Mouse (Mus musculus) adrenal gland, postnatal 14 days (tissue): ENCODE results near the gene Plekha6. TPM values are rescaled to one million over a fixed set of nuclear protein-coding genes. Genes with fewer than 3 reads are reported as not detected.

Experiments used
- DNase-seq: peaks from one replicate; pipeline ENCODE4 v3.0.0; 2021; ENCODE audit warnings: mixed read lengths
- total RNA-seq: library from RNA; stranded (reverse); gene quantifications from 2 replicates; pipeline ENCODE4 v1.2.3, GENCODE M21; 2021

Plekha6 gene
- total RNA-seq, 1 experiment from 2014 or later, result 21.6 TPM

DNA sequence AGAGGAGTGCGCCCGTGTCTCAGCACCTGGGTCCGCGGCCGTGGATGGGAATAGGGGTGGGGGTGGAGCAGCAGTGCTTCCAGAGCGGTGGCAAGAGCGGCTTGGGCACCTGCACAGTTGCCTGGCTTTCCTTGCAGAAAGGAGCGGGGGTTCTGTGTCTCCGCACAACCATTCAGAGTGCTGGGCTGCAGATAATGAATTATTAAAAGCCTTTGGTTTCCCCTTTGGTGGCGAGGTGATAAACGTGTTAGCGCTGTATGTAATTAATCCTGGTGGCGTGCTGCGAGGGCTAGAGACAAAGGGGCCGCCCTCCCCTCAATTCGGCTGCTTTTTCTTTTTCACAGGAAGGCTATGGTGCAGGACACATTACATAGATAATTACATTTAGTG lies 18.7 kb downstream of the Plekha6 start:
- DNase-seq, result no peak

DNA sequence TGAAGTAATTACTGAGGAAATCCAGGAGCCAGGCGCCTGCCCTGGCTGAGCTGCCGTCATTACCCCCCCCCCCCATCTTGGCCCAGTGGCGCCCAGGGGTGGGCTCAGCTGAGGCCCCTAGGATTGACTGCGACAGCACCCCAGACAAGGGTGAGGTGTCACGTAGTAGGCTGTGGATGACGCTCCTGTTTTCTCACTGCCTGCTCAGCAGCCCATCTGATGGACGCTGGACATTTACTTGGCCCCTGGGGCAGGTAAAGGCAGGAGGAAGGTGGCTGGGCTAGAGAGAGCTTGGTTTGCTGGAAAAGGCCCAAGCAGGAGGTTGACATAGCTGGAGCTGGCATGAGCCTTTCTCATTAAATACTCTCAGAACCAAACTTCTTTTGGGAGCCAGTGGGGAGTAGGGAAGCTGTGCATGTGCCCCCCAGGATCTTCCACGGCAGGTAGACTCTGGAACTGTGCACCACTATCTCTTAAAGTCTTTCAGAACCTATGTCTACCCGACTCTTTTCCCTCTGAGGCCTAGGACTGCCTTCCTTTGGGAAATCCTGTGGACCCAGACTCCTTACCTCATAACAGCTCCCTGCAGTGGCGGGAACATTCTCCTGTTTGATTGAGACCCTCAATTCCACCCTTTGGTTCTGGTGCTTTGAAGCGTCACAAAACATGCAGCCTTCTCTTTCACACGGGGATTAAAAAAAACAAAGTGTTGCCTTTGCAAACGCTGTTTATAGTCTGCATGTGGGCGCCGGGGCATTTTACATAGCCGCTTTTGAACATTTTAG lies 19.3 kb downstream of the Plekha6 start:
- no peak for DNase-seq

DNA sequence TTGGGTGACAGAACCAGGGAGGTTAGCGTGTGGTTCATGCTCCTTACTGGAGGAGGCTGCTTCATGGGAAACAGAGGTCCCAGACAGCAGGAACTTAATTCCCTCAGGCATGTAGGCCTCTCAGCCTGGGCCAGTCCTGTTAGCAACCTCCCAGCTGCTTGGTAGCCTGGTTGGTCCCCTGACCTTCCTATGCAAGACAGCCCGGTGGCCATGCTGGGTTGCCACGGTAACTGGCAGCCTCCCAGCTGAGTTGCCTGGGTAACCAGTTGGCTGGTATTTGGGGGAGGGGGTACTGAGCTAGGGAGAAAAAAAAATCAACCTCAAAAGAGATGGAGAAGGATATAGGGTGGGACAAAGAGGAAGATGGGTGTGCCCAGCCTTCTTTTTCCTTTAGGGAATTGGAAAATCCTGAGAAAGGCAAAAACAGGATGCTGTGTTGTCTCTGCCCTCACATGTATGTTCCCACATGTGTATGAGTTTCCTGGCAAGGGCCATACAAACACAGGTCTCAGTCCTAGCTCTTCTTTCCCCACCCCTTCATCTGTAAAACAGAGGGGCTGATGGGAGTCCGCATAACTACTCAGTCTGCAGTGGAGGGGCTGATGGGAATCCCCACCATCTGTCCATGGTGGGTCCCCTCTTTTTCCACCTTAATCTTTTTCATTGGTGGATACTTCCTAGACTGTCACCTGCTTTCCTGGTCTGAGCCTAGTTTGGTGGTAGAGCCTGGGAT lies 24.1 kb downstream of the Plekha6 start:
- no peak for DNase-seq

DNA sequence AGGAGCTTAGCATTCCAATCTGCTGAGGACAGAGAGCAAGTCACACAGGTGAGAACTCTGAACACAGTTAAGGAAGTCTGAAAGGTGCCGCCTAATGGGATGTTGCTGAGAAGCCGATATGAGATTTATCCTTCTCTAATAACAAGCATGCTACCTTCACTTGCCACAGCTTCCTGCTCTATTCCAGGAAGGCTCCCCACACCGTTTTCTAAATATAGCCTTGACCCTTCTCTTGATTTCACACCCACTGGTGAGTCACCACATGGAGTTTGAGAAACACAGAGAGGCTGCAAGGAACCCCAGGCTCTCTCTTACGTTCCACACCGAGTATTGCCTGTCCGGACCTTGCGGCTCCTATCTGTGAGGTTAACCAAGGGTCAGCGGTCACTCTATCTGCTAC lies 24.7 kb downstream of the Plekha6 start:
- DNase-seq, result no peak

DNA sequence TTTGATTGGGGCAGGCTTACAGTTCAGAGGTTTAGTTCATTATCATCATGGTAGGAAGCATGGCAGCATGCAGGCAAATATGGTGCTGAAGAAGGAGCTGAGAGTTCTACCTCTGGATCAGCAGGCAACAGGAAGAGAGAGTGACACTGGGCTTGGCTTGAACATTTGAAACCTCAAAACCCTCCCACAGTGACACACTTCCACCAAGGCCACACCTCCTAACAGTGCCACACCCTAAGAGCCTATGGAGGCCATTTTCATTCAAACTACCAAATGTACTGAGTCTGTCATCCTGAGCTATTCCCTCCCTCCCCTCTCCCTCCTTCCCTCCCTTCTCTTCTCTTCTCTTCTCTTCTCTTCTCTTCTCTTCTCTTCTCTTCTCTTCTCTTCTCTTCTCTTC lies 25.5 kb downstream of the Plekha6 start:
- no peak for DNase-seq

DNA sequence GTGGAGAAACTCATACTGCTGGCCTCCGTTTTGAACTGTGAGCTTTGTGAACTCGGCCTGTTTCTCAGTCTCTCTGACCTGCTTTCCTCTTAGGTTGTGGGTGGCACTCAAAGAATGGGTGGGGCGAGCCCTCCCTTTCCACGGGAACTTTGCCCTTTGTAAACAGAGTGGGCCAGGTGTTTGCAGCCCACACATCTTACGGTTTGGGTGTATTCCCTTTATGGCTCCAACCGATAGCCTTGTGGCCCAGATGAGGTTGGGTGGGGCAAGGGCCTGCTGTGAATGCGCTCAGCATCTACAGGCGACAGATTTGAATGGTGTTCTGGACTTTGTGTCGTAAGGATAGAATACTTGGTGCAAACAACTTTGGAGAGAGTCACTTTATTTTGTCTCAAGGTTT lies 26.5 kb downstream of the Plekha6 start:
- DNase-seq, result no peak

DNA sequence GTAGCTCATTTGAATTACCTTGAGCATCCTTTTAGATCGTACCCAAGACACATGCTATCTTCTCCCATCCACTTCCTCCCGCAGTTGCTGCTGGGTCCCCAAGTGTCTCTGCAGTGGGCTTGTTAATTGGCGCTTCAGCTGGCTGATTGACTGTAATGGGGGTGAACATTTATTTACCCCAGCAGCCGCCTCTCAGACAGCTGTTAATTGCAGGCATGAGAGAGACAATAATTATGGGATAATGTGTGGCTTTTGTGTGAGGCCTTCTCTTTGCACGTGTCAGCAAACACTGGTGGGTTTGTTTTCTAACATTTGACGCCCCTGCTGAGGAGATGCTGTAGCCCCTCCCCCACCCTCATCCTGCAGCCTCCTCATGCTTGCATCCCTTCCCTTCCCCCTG lies 32.2 kb downstream of the Plekha6 start:
- no peak for DNase-seq

DNA sequence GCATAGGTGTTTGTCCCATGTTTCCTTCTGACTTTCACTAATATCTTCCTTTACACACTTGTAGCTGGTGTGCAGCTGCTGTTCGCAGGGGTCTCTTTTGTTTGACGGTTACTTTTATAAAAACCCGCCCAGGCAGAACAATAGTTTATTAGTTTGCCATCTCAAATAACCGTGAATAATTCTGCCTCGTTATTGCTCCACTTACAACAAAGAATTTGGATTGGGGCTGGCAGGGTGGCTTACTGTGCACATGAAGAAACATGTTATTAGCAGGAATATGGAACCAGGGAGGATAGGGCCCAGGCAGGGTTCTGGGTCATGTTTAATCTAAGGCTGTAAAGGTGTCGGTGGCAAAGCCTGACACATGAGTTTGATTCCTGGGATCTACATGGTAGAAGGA lies 33.3 kb downstream of the Plekha6 start:
- DNase-seq, result no peak

DNA sequence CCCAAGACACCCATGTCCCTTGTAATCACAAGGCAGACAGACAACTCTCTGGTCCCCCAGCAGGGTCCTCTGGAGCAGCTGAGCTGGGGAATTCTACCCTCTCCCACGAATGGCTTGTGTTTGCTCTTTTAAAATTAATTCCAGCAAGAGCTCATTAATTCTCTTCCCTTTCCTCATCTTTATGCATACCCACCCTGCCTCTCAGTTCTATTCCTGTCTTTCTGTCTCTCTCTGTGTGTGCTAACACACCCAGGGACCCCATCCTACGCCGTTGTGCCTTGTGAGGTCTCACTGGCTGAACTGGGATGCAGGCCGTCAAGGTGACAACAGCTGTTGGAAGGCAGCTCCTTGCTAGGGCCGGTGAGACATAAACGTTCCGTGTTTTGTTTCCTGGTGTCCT lies 35.7 kb downstream of the Plekha6 start:
- DNase-seq, result no peak

DNA sequence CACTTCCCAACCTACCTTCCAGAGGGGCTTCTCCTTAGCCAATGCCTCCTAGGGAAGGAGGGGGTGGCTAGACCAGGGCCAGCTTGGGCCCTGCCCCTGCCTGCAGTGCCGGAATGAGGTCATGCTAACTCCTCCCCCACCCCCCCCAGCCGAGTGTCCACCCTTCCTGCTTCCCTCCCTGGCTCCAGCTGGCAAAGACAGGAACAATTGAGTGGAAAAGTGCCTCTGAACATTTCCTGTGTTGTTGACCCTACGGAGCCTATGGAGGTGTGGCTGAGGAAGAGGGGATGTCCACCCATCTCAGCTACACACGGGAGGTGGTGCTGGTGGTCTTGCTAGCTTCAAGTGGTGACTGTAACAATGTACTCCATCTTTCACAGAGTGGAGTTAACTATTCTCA lies 37.5 kb downstream of the Plekha6 start:
- DNase-seq, result peak; percentile 47

DNA sequence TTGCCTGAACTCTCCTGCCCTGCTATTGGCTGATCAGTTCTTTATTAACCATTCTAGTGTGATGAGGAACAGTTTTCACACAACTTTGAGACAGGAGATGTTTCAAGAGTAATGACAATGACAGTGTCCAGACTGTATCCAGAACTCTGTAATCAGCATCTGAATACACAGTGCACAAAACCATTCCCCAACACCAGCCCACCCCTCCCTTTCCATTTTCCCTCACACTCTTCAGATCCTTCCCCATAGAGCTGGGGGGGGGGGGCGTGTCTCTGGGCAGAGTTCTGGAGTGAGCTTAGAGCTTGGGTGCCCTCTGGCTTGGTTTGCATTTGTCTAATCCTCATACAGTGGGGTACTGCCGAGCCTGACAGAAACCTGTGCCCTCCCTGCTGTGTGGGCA lies 39.7 kb downstream of the Plekha6 start:
- no peak for DNase-seq

DNA sequence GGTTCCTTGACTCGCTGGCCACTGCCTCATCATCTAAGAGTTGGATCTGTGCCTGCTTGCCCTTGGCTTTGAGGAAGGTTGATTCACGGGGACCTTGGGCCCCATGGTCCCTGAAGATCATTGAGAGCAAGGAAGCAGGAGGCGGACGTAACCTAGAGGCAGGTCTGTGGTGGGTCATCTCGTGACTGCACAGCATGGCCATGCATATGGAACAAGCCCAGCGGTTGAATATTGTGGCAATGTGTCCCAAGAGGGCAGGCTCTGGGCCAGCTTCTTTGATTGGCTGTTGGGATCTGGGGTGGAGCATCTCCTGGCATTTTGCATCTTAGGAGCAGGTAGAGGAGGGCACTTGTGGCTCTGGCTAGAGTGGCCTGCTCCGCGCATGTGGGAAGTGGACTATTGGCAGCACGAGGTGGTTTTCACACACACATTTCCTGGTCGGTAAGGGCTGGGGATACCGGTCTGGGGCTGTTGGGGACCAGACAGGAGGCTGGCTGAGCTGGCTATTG lies 40.4 kb downstream of the Plekha6 start:
- DNase-seq, result peak; percentile 83

DNA sequence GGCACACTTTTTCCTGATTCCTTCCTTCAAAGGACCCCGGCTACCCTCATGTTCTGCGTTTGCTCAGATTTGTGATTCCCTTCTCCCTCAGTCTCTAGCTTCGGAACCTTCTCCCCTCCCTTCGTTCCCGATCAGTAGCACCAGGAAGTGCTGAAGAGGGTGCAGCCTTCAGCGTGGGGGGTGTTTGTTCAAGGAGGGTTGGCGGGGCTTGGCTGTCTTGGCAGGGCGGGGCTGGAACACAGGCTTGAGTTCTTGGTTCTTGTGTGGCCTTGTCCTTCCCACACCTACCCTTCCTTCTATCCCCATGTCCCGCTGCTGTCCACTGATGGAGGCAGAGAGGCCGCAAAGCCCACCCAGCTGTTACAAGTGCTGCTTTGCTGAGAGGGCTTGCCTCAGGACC lies 41.0 kb downstream of the Plekha6 start:
- DNase-seq, result no peak

DNA sequence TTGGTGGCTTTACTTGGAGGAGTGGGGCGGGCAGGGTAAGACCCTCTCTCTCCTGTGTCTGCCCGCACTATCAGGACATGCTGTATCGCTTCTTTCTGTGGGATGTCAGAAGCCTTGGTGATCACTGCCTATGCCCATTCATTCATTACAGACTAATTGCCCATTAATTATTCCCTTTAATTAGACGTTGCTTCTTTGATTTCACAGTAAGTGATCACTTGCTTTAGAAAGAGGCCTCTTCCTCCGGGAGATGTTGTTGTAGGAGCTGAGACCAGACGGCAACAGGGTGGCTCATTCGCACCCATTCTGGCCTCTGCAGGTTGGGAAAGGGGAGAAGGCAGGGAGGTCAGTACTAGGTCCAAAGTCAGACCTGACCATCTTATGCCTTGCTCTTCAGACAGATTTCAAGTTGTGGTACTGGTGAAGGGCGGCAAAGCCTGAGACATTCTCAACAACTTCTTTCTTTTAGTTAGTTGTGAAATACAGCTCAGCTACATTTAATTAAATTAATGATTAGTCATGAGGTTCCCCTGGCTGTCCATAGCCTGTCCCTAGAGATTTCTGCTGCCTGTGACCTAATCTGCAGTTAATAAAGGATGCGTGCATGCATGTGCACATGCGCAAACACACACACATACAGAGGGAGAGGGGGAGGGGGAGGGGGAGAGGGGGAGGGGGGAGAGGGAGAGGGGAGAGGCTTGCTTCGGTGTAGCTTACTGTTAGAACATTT lies 44.2 kb downstream of the Plekha6 start:
- no peak for DNase-seq

DNA sequence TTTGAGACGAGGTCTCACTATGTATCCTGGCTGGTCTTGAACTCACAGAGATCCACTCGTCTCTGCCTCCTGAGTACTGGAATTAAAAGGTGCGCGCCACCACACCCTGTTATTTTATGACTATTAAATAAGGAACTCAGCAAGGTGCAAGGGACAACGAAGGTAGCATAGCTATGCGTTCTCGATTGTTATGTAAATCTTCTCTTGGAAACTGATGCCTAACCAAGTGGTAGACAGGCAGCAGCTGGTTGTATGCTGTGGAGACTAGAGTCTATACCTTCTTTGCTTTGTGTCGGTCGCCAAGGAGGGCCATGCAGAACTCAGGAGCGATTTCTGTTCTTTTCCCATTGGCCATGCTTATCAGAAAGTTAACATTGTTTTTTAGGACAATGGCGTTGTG lies 45.0 kb downstream of the Plekha6 start:
- DNase-seq, result no peak

DNA sequence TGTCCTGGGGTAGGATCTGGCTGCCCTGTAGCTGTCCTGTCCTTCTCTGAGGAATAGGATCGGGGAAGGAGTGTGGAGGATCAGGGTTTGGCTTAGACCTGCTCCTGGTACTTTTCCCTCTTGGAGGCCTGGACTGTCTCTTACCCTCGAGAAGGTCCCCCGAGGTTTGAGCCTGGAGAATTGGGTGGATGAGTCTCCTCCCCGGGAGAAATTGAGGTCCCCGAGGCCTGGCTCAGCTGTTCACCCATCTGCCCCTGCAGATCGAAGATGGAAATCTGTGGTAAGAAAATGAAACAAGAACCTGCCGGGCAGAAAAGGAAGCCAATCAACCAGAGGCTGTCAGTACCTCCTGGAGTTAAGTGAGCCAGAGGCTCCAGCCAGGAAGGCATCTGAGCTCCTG lies 45.5 kb downstream of the Plekha6 start:
- no peak for DNase-seq

DNA sequence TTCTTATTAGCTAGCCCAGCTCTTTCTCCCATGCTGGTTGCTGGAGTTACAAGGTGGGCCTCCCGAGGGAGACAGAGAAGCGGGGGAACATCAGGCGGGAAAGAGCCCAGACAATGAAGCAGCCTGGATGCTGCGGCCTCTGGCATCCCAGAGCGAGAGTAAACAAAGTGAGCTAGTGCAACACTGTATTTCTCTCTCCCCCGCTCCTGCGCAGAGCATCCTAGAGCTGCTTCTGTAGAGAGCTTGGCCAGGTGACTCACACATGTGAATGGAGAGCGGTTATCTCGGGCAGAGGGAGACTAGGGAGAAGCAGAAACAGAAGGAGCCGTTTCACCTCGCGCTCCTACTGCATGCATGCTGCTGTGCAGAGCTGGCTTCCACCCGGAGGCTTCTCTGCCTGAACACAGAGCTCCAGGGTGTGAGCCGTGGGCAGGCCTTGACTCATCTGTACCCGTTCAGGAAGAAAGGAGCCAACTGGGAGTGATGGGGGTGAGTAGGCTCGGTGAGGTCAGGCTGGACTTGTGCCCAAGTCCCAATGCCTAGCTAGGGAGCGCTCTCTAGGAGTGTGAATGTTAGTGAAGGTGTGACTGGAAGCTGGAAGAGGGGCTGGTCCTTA lies 46.0 kb downstream of the Plekha6 start:
- DNase-seq, result peak; percentile 59

DNA sequence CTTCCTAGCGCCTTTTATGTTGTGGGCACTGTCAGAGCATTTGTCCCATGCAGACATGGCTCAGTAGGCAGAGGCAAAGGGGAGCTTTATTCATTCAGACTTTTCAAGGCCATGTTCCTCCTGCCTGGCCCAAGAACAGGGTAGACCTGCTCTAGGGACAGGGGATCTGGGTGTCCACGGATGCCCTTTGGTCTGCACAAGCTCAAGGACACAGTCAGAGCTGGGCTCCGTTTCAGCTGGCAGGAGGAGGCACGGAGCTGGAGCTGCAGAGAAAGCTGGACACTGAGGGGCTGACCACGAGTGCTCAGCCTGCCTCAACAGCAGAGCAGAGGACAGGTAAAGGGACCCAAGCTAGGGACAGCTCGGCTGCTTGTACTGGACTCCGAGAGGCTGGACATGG lies 46.8 kb downstream of the Plekha6 start:
- DNase-seq, result peak; percentile 84

DNA sequence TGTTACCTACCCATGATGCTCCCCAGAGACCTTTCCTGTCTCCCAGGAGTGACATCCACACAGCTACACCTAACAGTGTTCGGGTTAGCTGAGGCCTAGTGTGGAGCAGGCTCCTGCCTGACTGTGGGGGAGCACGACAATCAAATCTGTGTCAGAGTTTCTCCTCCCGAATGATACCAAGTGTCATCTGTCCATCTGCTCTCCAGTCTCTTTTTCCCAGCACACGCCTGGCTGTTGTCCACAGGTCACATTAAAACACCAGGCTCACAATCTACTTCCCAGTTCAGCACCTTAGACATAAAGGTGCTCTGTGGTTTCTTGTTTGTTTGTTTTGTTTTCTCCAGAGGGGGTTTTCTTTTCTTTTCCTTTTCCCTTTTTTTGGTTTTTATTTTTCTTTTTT lies 48.3 kb downstream of the Plekha6 start:
- DNase-seq, result no peak

DNA sequence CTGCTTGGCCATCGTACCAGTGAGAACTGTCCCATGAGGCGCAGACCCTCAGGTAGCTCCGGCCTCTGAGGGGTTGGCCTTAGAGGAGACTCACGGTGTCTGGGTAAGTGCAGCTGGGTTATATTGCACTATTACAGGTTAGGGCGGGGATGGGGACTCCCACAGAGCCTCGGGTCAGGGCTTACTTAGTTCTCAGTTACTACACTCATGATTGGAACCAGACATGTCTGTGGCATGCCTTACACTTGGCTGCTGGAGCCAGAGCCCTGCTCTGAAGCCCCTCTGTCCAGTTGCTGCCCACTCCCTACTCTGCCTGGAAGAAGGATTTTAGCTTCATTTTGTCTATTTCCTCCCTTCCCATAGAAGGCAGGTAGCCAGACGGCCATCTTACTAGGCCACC lies 49.1 kb downstream of the Plekha6 start:
- DNase-seq, result no peak

DNA sequence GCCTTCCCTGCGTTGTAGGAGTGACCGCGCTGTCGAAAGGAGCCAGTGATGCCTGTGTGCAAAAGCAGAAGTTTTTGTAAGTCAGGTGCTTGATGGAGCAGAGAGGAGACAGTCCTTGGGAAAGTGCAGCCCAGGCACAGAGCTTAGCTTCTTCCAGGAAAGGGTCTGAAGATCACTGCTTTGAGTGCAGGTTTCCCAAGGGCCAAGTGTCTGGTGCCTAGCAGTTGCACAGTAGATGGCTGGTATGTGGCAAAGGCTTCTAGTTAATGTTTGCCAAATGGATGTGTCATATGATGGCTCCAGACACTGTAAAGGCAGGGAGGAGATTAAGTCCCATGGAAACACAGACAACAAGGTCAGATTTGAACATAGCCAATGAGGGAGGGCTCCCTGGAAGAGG lies 49.9 kb downstream of the Plekha6 start:
- no peak for DNase-seq

DNA sequence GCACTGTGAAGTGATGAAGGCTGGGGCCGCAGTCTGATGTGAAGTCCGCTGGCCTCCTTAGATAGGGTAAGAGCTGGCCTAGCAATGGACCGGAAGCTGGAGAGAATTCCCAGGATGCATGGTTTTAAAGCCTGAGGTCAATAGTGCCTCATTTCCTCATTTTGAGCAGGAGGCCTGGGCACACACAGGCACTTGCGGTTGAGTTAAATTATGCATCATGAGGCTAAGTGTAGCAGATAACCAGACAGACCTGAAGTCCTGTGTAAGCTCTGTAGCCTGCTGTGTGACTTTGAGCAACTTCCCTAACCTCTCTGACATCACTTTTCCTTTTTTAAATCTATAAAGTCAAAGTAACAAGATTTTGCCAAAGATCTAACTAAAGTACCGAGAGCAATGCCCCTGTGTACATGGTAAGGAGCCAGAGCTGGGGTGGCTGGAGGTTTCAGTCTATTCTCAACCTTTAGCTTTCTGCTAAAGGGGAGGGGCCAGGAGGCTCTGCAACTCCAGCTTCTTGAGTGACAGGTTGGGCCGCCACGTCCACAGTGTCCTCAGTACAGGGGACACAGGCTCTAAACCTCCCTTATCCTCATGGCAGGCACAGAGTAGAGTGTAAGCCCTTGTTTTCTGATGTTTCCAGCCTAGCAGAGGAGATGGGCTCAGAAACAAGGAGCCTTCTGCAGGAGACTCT lies 50.8 kb downstream of the Plekha6 start:
- no peak for DNase-seq
